Mouse (Mus musculus) left cerebral cortex, postnatal 4 days (tissue): ENCODE measurements around the gene Armc7. TPM values are rescaled to one million over a fixed set of nuclear protein-coding genes. Genes with fewer than 3 reads are reported as not detected.
"Not testable (repeated sequence)": the region's sequence is repeated elsewhere in the genome, so short reads cannot be mapped to it uniquely, and the experiment has no call there.

ENCODE experiments used
- DNase-seq: peaks from one replicate; pipeline ENCODE4 v3.0.0-alpha.2; 2022
- intact Hi-C: fragments of 180-260 bp; cut with DNase I; formaldehyde crosslinking; loops from one replicate; pipeline ENCODE4 v1.15.1; 2025
- microRNA-seq: library from miRNA; unstranded; fragments of <30 nt; microRNA quantifications from one replicate; pipeline ENCODE4 v1.2.0, GENCODE M21; 2022
- total RNA-seq, 2 experiments: library from RNA; stranded (reverse); gene quantifications; 2 replicates each; pipeline ENCODE4 v1.2.3; 2021

The Armc7 gene
- total RNA-seq, 2 experiments from 2014 or later = 9.9 to 10.2 TPM

- DNase-seq = no peak
- intact Hi-C loops = no loop called here
Measured at GRCm38 (mm10) chr11:115520218-115520617, 44.8 kb downstream of the Armc7 start.

DNA sequence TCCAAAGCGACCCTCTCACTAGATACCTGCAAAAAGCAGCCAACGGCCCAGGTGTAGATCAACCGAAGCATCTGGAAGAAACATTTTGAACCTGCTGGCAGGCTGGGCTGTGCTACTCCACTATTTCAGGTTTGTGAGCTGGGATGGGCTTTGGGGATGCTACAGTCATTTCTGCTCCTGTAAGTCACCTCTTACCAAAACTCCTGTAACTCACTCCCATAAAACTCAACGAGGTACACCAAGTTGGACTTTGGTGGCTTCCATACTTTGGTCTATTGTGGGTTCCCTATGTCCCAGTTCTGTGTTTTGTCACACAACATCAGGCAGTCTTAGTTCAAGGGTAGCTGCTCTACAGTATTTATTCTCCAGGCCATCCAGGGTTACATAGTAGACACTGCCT lies 45.6 kb downstream of the Armc7 start:
- intact Hi-C loops = no loop called here
- DNase-seq = no peak

DNA sequence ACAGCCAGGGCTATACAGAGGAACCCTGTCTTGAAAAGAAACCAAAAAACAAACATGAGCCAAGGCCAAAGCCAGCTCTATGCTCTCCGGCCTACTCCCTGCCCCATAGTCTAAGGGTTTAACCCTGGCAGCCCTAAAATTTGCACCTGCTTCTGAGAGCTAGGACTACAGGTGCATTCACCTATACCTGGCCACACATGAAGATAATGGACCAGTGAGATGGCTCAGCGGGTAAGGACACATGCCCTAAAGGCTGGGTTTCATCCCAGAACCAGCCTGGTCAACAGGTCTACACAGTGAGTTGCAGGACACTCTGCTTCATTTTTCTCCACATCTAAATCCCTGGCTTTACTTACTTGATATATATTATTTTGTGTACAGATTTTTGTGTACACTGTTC lies 46.8 kb downstream of the Armc7 start:
- intact Hi-C loops = no loop called here

GRCm38 (mm10) chr11:115522703-115523102 lies 47.2 kb downstream of the Armc7 start:
- DNase-seq = no peak
- intact Hi-C loops = no loop called here

More for the DNA sequence above, 46.8 kb downstream of the Armc7 start:
- DNase-seq = no peak

DNA sequence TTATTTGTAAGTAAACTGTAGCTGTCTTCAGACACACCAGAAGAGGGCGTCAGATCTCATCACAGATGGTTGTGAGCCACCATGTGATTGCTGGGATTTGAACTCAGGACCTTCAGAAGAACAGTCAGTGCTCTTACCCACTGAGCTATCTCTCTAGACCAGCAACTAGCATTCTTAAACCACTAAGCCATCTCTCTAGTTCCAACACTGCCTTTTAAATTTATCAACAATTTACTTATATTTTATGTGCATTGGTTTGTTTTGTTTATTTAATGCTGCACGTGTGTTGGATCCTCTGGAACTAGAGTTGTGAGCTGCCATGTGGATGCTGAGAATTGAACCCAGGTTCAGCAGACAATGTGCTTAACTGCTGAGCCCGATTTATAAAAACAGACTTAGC lies 51.0 kb downstream of the Armc7 start:
- intact Hi-C loops = not testable (repeated sequence)

DNA sequence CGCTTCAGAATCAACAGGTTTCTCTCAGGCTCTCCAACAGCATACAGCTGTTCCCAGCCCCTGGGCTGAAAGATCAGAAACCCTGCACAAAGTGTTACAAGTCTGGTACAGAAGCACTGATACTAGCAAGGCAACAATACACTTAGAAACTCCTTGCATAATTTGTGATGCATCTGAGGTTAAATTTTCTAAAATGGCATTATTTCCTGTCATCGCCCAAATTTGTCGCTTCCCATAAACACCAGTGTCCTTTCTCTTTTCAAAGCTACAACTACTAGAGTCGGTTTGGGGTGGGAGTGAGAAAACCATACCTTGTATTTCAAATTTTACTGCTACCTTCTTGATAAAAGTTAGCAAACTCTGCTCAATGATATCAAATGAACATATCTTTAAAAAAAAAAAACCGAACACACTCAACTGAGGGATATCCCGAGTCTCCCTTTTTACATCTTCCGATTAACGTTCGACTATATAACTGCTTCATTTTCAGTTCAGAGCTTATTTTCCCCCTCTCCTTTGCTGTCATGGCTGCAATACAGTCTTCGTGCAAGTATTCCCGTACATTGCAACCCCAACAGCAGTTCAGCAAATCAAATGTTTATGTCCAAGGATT lies 59.4 kb downstream of the Armc7 start:
- DNase-seq = no peak
- intact Hi-C loops = no loop called here

More for the DNA sequence above, 51.0 kb downstream of the Armc7 start:
- DNase-seq = not testable (repeated sequence)

DNA sequence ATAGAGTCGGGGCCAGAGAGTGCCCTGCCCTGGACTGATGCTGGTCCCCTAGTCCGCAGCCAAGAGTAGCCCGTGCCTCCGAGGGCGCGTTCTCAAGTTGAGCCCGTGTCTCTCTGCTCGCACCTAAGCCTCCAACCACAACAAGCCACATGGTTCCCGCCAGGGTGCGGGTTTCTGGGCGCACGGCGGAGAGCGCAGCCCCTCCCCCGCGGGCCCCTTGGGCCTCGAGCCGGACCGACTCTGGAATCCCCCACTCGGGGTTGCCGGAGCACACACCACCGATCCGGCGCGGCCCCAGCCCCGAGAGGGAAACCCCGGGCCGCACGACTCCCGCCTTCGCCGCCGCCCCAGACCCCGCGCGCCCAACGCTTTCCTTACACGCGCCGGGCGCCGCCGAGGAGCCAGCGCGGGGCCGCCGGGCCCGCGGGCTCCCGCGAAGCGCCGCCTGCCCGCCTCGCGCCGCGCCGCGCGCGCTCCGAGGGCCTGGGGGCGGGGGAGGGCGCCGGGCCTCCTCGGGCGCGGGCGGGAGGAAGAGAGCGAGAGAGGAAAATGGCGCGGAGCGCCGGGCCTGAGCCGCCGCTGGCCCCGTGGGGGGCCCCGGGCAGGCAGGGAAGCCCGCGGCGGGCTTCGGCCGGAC lies 60.1 kb downstream of the Armc7 start:
- DNase-seq = peak; percentile 73
- intact Hi-C loops = no loop called here

DNA sequence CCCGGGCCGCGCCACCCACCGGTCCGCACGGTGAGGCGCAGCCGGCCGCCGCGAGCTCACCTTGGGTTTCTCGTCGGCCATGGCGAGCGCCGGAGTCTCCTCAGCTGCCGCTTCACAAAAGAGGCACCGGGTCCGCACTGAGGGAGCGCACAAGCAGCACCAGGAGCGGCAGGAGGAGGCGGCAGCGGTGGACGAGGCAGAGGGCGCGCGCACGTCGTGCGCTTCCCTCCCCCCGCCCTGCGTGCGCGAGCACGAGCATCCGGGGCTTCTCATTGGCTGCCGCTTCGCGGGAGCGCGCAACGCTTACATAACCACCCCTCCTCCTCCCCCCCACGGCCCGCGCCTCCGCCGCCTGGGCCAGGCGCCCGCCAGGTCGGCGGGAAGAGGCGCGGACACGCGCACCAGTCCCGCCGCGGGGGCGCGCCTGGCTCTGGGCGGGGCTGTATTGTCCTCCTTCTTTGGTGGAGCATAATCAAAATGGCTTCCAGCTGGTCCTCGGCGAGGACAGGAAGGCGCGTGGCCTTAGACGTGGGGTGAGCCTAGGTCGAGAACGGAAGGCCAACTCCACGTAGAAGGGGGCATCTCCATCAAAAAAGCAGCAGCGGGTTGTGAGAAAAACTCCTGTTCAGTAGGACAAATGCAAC lies 60.7 kb downstream of the Armc7 start, which contains the start of gene Sumo2:
TSS of gene Sumo2 (minus strand) at position 239 of the 644 bp plus-strand sequence.
- peak; percentile 99 for DNase-seq
- intact Hi-C loops = no loop called here

GRCm38 (mm10) chr11:115536856-115537568 lies 61.5 kb downstream of the Armc7 start:
- DNase-seq = no peak

DNA sequence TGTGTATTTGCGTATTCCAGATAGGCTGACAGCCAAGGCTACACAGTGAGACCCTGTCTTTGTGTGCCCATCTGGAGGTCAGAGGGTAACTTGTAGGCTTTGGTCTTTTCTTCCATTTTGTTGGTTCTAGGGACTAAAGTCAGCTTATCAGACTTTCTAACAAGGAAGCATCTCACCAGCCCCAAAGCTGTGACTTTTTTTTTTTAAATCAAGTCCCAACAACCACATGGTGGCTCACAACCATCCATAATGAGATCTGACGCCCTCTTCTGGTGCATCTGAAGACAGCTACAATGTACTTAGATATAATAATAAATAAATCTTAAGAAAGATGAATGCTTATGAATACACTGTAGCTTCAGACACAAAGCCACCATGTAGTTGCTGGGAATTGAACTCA lies 62.6 kb downstream of the Armc7 start:
- intact Hi-C loops = no loop called here
- DNase-seq = no peak

More at GRCm38 (mm10) chr11:115536856-115537568, 61.5 kb downstream of the Armc7 start:
- intact Hi-C loops = no loop called here

Small RNA genes lying within 50 kb of the gene (microRNA-seq; reads per million reads assigned to microRNA genes)
- 0.90 reads per million for gene Mir3968

Other genes starting within 250 kb of the Armc7 start
- gene Grin2c, start 208.4 kb upstream of the Armc7 start, total RNA-seq = 1 to 10 TPM; 1.4 to 2.0 TPM
- 10 to 100 TPM; 24.4 to 25.8 TPM for gene Fdxr, start 198.6 kb upstream of the Armc7 start, total RNA-seq
- gene Fads6, start 178.0 kb upstream of the Armc7 start, total RNA-seq = 1 to 10 TPM; 2.9 to 4.1 TPM
- not detected for gene Otop2, start 168.5 kb upstream of the Armc7 start, total RNA-seq
- gene Ush1g, start 153.6 kb upstream of the Armc7 start, total RNA-seq = under 1 TPM in 1 of 2 experiments, not detected in 1; 0.24 TPM
- gene Otop3, start 140.9 kb upstream of the Armc7 start, total RNA-seq = under 1 TPM in 1 of 2 experiments, not detected in 1; 0.42 TPM
- gene Hid1, start 107.9 kb upstream of the Armc7 start, total RNA-seq = 10 to 100 TPM; 72.7 to 80.6 TPM
- gene Cdr2l, start 93.8 kb upstream of the Armc7 start, total RNA-seq = 10 to 100 TPM; 31.4 to 33.1 TPM
- 100 to 1,000 TPM in 1 of 2 experiments, 10 to 100 TPM in 1; 97.9 to 109 TPM for gene Mrpl58, start 71.9 kb upstream of the Armc7 start, total RNA-seq
- gene Atp5h, start 55.7 kb upstream of the Armc7 start, total RNA-seq = 100 to 1,000 TPM; 290 to 310 TPM
- 10 to 100 TPM; 47.7 to 52.9 TPM for gene Kctd2, start 55.5 kb upstream of the Armc7 start, total RNA-seq
- gene Trim80, start 35.1 kb upstream of the Armc7 start, total RNA-seq = under 1 TPM in 1 of 2 experiments, not detected in 1; 0.20 TPM
- gene Slc16a5, start 13.2 kb upstream of the Armc7 start, total RNA-seq = not detected
- gene Nt5c, start 16.2 kb downstream of the Armc7 start, total RNA-seq = 10 to 100 TPM; 57.4 to 70.8 TPM
- gene Jpt1, start 38.7 kb downstream of the Armc7 start, total RNA-seq = 100 to 1,000 TPM; 803 to 865 TPM
- 100 to 1,000 TPM; 439 to 466 TPM for gene Sumo2, start 60.6 kb downstream of the Armc7 start, total RNA-seq
- 10 to 100 TPM; 66.6 to 73.4 TPM for gene Nup85, start 88.8 kb downstream of the Armc7 start, total RNA-seq
- 10 to 100 TPM; 43.0 to 44.1 TPM for gene Mrps7, start 128.3 kb downstream of the Armc7 start, total RNA-seq
- gene Gga3, start 128.4 kb downstream of the Armc7 start, total RNA-seq = 10 to 100 TPM; 83.9 to 85.2 TPM
- 10 to 100 TPM; 13.3 to 14.1 TPM for gene Mif4gd, start 137.3 kb downstream of the Armc7 start, total RNA-seq
- 10 to 100 TPM; 55.3 to 56.6 TPM for gene Slc25a19, start 152.6 kb downstream of the Armc7 start, total RNA-seq
- 100 to 1,000 TPM; 218 to 220 TPM for gene Grb2, start 232.9 kb downstream of the Armc7 start, total RNA-seq